Mouse (Mus musculus) heart, adult 2 months (tissue): ENCODE data around the gene Slc7a5. TPM values are rescaled to one million over a fixed set of nuclear protein-coding genes. Genes with fewer than 3 reads are reported as not detected.

Experiments used
- DNase-seq, 2 experiments: peaks; one replicate each; pipeline ENCODE4 v3.0.0; 2021
- H3K27ac ChIP-seq: fragments of 200-600 bp; 2 replicates; pipeline ENCODE4 v1.8.1; 2022
- H3K27me3 ChIP-seq: fragments of 200-500 bp; 2 replicates; pipeline ENCODE4 v1.6.1; 2012; ENCODE audit warnings: mild to moderate bottlenecking, low read length, inconsistent platforms, mixed read lengths; ENCODE audit not compliant: control insufficient read depth, insufficient read depth
- H3K36me3 ChIP-seq: fragments of 200-500 bp; 2 replicates; pipeline ENCODE4 v1.6.1; 2012; ENCODE audit warnings: low read length, inconsistent platforms; ENCODE audit not compliant: control insufficient read depth, insufficient read depth
- H3K4me1 ChIP-seq: fragments of 200-500 bp; 2 replicates; pipeline ENCODE4 v1.6.1; 2011; ENCODE audit warnings: low read length; ENCODE audit not compliant: control insufficient read depth, insufficient read depth
- H3K4me3 ChIP-seq: fragments of 200-600 bp; 2 replicates; pipeline ENCODE4 v1.8.1; 2022
- H3K79me2 ChIP-seq: fragments of 200-500 bp; replicated peaks from 2 replicates; pipeline ENCODE4 v1.6.1; 2012; ENCODE audit warnings: mild to moderate bottlenecking, inconsistent platforms, low read length, moderate library complexity, mixed read lengths; ENCODE audit not compliant: control insufficient read depth, insufficient read depth
- H3K9ac ChIP-seq: fragments of 200-500 bp; 2 replicates; pipeline ENCODE4 v1.6.1; 2012; ENCODE audit warnings: low read depth, mild to moderate bottlenecking, control low read depth, inconsistent platforms, low read length, mixed read lengths
- CTCF ChIP-seq: fragments of 200-600 bp; IDR thresholded peaks from 2 replicates; pipeline ENCODE4 v1.8.1; 2022; ENCODE audit warnings: antibody characterized with exemption, mild to moderate bottlenecking, moderate library complexity
- EP300 ChIP-seq: fragments of 200-500 bp; IDR thresholded peaks from 2 replicates; pipeline ENCODE4 v1.6.1; 2011; ENCODE audit warnings: low read depth, low read length, control low read depth; ENCODE audit not compliant: insufficient read depth
- POLR2A ChIP-seq: fragments of 200-500 bp; IDR thresholded peaks from 2 replicates; pipeline ENCODE4 v1.6.1; 2011; ENCODE audit warnings: mild to moderate bottlenecking, low read depth, low read length, control low read depth; ENCODE audit not compliant: insufficient read depth
- WGBS: fragments of 180-500 bp; shearing (Covaris S2); methylation state at CpG from one replicate; pipeline ENCODE4 v1.1.7; 2018; 5-methylcytosine and 5-hydroxymethylcytosine counted together
- intact Hi-C: fragments of 180-260 bp; cut with DNase I; formaldehyde crosslinking; loops from one replicate; pipeline ENCODE4 v1.15.1; 2025
- polyA plus RNA-seq: library from polyadenylated mRNA; depleted of rRNA; stranded (reverse); fragments of >200 nt; gene quantifications from 2 replicates; pipeline ENCODE4 v1.2.3, GENCODE M21; 2012
- total RNA-seq, 2 experiments: library from RNA; stranded (reverse); gene quantifications; 2 replicates each; pipeline ENCODE4 v1.2.3; 2021

Slc7a5 gene
- total and polyA plus RNA-seq, 3 experiments: 3.1 to 5.2 (median 4.6) TPM

DNA sequence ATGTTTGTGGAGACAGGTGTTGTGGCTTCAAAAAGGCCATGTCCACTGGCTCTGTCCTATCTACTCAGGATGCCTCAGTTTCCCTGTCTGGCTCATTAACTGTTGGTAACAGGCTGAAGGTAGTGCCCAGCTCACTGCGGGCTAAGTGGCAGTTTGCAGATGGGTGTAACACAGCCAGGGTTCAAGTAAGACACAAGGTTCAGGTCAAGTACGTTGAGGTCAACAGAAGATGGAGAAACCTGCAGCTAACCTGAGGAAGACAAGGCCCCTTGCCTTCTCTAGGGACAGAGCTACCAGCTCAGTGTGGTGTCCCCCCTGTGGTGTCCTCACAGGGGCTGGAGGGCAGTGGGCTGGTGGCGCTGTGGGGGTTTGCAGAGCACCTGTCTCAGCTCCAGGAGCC is 27.8 kb downstream of the Slc7a5 start:
- no peaks in the 10 kb centered on the region for H3K79me2 ChIP-seq
- no peak for DNase-seq
- H3K36me3 ChIP-seq: no peaks in the 10 kb centered on the region
- H3K4me3 ChIP-seq: no peak overlapping the region
- H3K4me1 ChIP-seq: peaks cover 6% of the 10 kb centered on the region
- no peaks in the 10 kb centered on the region for H3K27me3 ChIP-seq
- intact Hi-C loops: no loop called here
- WGBS: 92% methylated on average over 3 of the region's 3 CpGs
- H3K27ac ChIP-seq: no peak overlapping the region
- TF ChIP-seq EP300: no peak
- no peak for TF ChIP-seq POLR2A
- no peak for TF ChIP-seq CTCF
- H3K9ac ChIP-seq: no peak overlapping the region

DNA sequence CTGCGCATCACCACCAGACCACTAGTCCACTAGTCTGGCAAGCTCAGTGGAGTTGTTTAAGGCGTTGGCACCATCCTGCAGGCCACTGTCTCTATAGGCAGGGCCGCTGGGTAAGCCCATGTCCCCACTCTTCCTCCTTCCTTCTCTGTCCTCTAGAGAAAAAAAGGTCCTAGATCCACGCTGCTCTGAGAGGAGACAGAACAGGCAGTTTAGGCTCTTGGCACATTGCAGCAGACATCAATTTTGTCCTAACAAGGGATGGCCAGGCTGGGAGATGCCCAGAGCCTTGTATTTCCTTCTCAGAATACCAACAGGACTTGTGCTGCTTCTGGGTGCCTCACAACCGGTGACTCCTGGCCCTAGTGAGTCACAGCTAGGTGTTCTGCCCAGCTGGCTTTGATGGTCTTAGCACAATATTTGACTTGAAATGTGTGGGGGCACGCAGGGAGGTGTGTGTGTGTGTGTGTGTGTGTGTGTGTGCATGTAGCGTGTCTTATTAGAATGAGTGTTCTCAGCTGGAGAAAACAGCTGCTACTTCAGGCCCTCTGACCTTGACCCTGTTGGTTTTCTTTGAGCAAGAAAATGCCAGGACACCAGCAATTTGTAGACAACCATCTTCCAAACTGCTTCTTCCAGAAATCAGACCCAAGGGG is 29.5 kb downstream of the Slc7a5 start:
- no peak for DNase-seq
- H3K4me1 ChIP-seq: peaks cover 6% of the 10 kb centered on the region
- no peaks in the 10 kb centered on the region for H3K79me2 ChIP-seq
- no peaks in the 10 kb centered on the region for H3K36me3 ChIP-seq
- no peak overlapping the region for H3K4me3 ChIP-seq
- WGBS: 89% methylated on average over 7 of the region's 7 CpGs
- no peaks in the 10 kb centered on the region for H3K27me3 ChIP-seq
- intact Hi-C loops: no loop called here
- H3K27ac ChIP-seq: no peak overlapping the region
- no peak overlapping the region for H3K9ac ChIP-seq
- TF ChIP-seq POLR2A: no peak
- no peak for TF ChIP-seq EP300
- no peak for TF ChIP-seq CTCF

DNA sequence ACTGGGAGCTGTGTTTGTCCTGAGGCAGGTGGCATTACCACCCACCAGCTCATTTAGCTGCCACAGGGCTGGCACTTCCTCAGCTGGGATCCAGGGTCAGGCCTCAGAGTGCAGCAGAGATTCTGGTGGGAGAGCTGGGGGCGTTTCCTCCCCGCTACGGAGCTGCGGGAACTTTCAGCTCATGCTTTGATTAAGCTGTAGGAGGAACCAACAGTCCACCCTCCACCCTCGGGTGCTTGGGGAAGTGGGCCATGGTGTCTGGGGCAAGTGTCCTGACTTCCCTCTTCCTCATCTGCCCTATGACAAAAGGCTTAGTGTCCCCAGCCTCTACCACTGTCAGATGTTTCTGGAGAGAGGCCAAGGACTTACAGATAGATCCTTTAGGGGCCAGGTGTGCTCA is 30.3 kb downstream of the Slc7a5 start:
- no peak for DNase-seq
- intact Hi-C loops: no loop called here
- no peaks in the 10 kb centered on the region for H3K36me3 ChIP-seq
- H3K27ac ChIP-seq: no peak overlapping the region
- H3K9ac ChIP-seq: no peak overlapping the region
- H3K79me2 ChIP-seq: no peaks in the 10 kb centered on the region
- H3K4me1 ChIP-seq: peaks cover 6% of the 10 kb centered on the region
- H3K4me3 ChIP-seq: no peak overlapping the region
- H3K27me3 ChIP-seq: no peaks in the 10 kb centered on the region
- TF ChIP-seq EP300 (no peak), CTCF (no peak), POLR2A (no peak)
- 52% methylated on average over 5 of the region's 5 CpGs for WGBS

DNA sequence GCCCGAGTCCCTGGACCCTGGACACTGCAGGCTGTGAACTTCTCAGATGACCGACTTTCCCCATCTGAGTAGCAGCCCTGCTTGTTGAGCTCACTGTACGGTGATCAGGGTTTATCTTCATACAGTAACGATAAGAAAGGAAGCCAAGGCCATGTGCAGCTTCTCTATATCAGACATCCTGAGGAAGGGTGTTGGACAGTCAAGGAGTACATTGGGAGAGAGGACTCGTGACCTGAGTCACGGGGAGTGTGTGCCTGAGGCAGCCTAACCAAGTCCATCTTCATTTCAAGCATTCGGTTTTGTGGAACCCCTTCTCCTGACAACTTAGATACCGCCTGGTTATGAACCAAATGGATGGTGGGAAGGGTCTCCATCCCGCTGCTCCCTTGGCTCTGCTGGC is 32.0 kb downstream of the Slc7a5 start:
- Histone ChIP-seq H3K9ac (no peak overlapping the region), H3K4me1 (peaks cover 6% of the 10 kb centered on the region), H3K27me3 (no peaks in the 10 kb centered on the region), H3K27ac (no peak overlapping the region), H3K4me3 (no peak overlapping the region), H3K79me2 (no peaks in the 10 kb centered on the region), H3K36me3 (no peaks in the 10 kb centered on the region)
- WGBS: 45% methylated on average over 9 of the region's 9 CpGs
- TF ChIP-seq CTCF: no peak
- DNase-seq: no peak
- intact Hi-C loops: no loop called here

DNA sequence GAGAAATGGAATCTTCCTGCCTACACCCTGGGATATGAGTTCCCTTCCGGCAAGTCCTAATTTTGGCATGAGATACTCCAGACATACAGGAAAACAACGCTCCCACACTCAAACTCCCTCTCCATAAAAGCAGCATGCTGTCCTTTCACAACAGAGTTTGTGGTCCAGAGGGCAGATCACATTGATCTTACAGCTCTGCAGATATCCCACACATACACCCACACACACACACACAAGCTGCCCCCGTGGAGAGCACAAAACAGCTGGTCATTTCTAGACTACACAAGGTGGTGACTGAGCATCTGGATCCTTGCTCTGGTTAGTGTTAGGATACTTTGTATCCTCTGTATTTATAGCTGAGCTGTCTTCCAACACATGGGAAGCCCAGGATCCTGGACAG is 32.4 kb downstream of the Slc7a5 start:
- WGBS: 38% methylated on average over 3 of the region's 3 CpGs
- Histone ChIP-seq H3K27ac (no peak overlapping the region), H3K4me3 (no peak overlapping the region), H3K4me1 (peaks cover 6% of the 10 kb centered on the region), H3K79me2 (no peaks in the 10 kb centered on the region), H3K27me3 (no peaks in the 10 kb centered on the region), H3K9ac (no peak overlapping the region), H3K36me3 (no peaks in the 10 kb centered on the region)
- DNase-seq: no peak
- TF ChIP-seq EP300 (no peak), CTCF (no peak), POLR2A (no peak)
- intact Hi-C loops: no loop called here

DNA sequence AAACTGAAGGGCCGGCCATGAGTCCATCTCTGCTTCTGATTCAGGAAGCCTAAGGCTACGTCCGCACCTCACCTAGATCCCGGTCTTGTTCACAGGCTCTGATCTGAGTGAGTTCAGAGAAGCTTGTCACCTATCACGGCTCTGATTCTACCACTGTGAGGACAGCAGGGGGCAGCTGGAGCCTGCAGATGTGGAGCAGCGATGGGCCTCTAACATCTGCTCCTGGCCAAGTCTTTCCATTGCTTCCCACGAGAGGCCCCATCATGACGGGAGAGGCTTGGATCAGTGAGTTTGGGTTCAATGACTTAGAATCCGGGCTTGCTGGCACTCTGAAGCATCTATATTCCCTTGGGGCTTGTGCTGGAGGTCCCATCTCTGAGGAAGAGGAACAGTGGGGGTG is 33.5 kb downstream of the Slc7a5 start:
- TF ChIP-seq CTCF (peak; percentile 82), EP300 (peak; percentile 79; the same call in 1 of the 2 replicates), POLR2A (no peak)
- intact Hi-C loops: loop anchor here (1.0 to 5.0 kb wide), 2 partner anchors 35 to 53 kb away; no protein-coding TSS in a partner anchor
- Histone ChIP-seq H3K4me3 (no peak overlapping the region), H3K36me3 (no peaks in the 10 kb centered on the region), H3K27ac (no peak overlapping the region), H3K4me1 (peaks cover 6% of the 10 kb centered on the region), H3K9ac (no peak overlapping the region), H3K79me2 (no peaks in the 10 kb centered on the region), H3K27me3 (no peaks in the 10 kb centered on the region)
- WGBS: 40% methylated on average over 9 of the region's 9 CpGs
- peak; percentile 63 to 64 for DNase-seq
